25 mouse cellular contexts compared by ENCODE assay signal in the genomic region with DNA sequence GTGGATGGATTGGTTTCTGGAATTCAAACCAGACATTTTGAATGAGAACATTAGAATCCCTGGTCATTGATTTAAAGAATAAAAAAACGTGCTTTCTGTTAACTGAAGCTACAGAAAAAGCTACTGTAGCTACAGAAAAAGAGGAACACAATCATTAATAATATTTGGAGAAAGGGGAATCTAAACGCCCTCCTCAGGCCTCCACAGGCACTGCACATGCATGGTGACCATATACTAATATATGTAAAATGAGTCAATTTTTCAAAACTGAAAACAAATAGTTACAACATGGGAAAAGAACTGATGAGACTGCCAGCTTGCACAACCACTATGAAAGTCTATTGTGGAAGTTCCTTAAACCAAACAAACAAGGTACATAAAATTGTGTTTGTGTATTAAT. TPM values are rescaled to one million over a fixed set of nuclear protein-coding genes. Genes with fewer than 3 reads are reported as not detected.
DNase-seq lines count a peak whose midpoint lies in the region; ATAC-seq and TF ChIP-seq lines count a peak whose summit lies in the region.
"Had no signal": no experiment of that assay in that cellular context is flagged by ENCODE, and none has a peak within 500 bp of the region (broad histone marks: within the 10 kb centered on the region; RNA-seq: fewer than 3 reads in every experiment).

No protein-coding gene starts in this region.

- no peak overlapping the region for H3K9ac ChIP-seq in liver, postnatal 0 days (replicated peaks)
- H3K9ac ChIP-seq in stomach, postnatal 0 days (ENCODE audit: low read length) = no peak overlapping the region
- H3K9ac ChIP-seq: embryonic facial prominence, embryonic 15.5 days; forebrain, embryonic 15.5 days; heart, embryonic 15.5 days; kidney, embryonic 15.5 days; liver, embryonic 12.5 days; lung, embryonic 14.5 days had no signal

- 51% methylated on average over 2 of the region's 2 CpGs for WGBS in liver, postnatal 0 days (ENCODE audit: insufficient replicate concordance)
- 70% methylated on average over 2 of the region's 2 CpGs for whole genome bisulfite sequencing in stomach, postnatal 0 days

- H3K4me3 ChIP-seq in gastrocnemius, adult 2 months = no peak overlapping the region
- H3K4me3 ChIP-seq in liver, postnatal 0 days (ENCODE audit: low read depth, low read length) = no peak overlapping the region
- H3K4me3 ChIP-seq in stomach, postnatal 0 days (ENCODE audit: low read depth, low read length) = no peak overlapping the region
- H3K4me3 ChIP-seq: embryonic facial prominence, embryonic 15.5 days; forebrain, embryonic 15.5 days; heart, embryonic 15.5 days; kidney, embryonic 15.5 days; liver, embryonic 12.5 days had no signal

- H3K9me3 ChIP-seq in liver, postnatal 0 days (ENCODE audit: low read length) = no peaks in the 10 kb centered on the region
- H3K9me3 ChIP-seq in stomach, postnatal 0 days (ENCODE audit: control insufficient read depth, low read length) = no peaks in the 10 kb centered on the region
- H3K9me3 ChIP-seq: embryonic facial prominence, embryonic 15.5 days; forebrain, embryonic 15.5 days; heart, embryonic 15.5 days; kidney, embryonic 15.5 days; liver, embryonic 12.5 days had no signal

- TF ChIP-seq EP300 in liver, postnatal 0 days (IDR thresholded peaks at IDR 0.05; ENCODE audit: low read depth) = no peak
- TF ChIP-seq EP300 in stomach, postnatal 0 days (optimal IDR thresholded peaks at IDR 0.05) = no peak

- no peak overlapping the region for H3K4me2 ChIP-seq in liver, postnatal 0 days (ENCODE audit: low read depth, low read length)
- H3K4me2 ChIP-seq in stomach, postnatal 0 days (replicated peaks; ENCODE audit: low read depth) = no peak overlapping the region
- H3K4me2 ChIP-seq: embryonic facial prominence, embryonic 15.5 days; forebrain, embryonic 15.5 days; heart, embryonic 15.5 days; kidney, embryonic 15.5 days; liver, embryonic 12.5 days; lung, embryonic 14.5 days; midbrain, embryonic 11.5 days had no signal

- ATAC-seq in liver, postnatal 0 days = no peak
- ATAC-seq in granulocyte monocyte progenitor cell, adult 5-6 weeks (replicated peaks; ENCODE audit: poor library complexity, severe bottlenecking) = peak; percentile 83
- ATAC-seq in stomach, postnatal 0 days (ENCODE audit: low FRiP score, low TSS enrichment) = no peak
- ATAC-seq: CD4-positive, CD25-positive, alpha-beta regulatory T cell, adult 4 months; forebrain, embryonic 15.5 days; hindbrain, embryonic 16.5 days; intestine, embryonic 16.5 days; liver, embryonic 12.5 days had no signal

- no peaks in the 10 kb centered on the region for H3K27me3 ChIP-seq in liver, postnatal 0 days (ENCODE audit: insufficient read depth, low read length)
- H3K27me3 ChIP-seq in stomach, postnatal 0 days (ENCODE audit: control insufficient read depth, insufficient read depth, low read length) = no peaks in the 10 kb centered on the region
- H3K27me3 ChIP-seq: embryonic facial prominence, embryonic 15.5 days; forebrain, embryonic 15.5 days; heart, embryonic 15.5 days; kidney, embryonic 15.5 days; liver, embryonic 12.5 days had no signal

- no peak overlapping the region for H3K27ac ChIP-seq in gastrocnemius, adult 2 months
- H3K27ac ChIP-seq in liver, postnatal 0 days (ENCODE audit: low read depth) = no peak overlapping the region
- H3K27ac ChIP-seq in stomach, postnatal 0 days (replicated peaks) = no peak overlapping the region
- H3K27ac ChIP-seq: embryonic facial prominence, embryonic 15.5 days; forebrain, embryonic 15.5 days; heart, embryonic 15.5 days; kidney, embryonic 15.5 days; liver, embryonic 12.5 days had no signal

- no peak for DNase-seq in gastrocnemius, adult 2 months
- DNase-seq in gastrocnemius, adult 18-20 months (ENCODE audit: low spot score) = no peak
- DNase-seq in liver, postnatal 0 days = no peak
- DNase-seq in liver = no peak
- no peak for DNase-seq in stomach, postnatal 0 days (ENCODE audit: low spot score)
- no peak for DNase-seq in layer of hippocampus, postnatal 36 days
- DNase-seq in heart, postnatal 10 days = no peak
- DNase-seq: adrenal gland, postnatal 10 days; cerebellum, adult 9-10 months; gastrocnemius, postnatal 36 days; kidney, postnatal 36 days; layer of hippocampus, adult 9-11 months; lung, embryonic 14.5 days; lung, postnatal 4 days; right cerebral cortex, postnatal 14 days had no signal

- no peaks in the 10 kb centered on the region for H3K4me1 ChIP-seq in liver, postnatal 0 days (ENCODE audit: insufficient read depth)
- H3K4me1 ChIP-seq in stomach, postnatal 0 days (replicated peaks; ENCODE audit: control insufficient read depth, insufficient read depth) = no peaks in the 10 kb centered on the region
- H3K4me1 ChIP-seq: embryonic facial prominence, embryonic 15.5 days; kidney, embryonic 15.5 days; liver, embryonic 12.5 days had no signal

- TF ChIP-seq CTCF in gastrocnemius, adult 2 months (IDR thresholded peaks at IDR 0.05) = peak; percentile 20; the same call in 1 of the 2 replicates
- TF ChIP-seq CTCF in liver, postnatal 0 days (IDR thresholded peaks at IDR 0.05; ENCODE audit: low read depth) = peak; percentile 19; the same call in 1 of the 2 replicates
- peak; percentile 28 for TF ChIP-seq CTCF in stomach, postnatal 0 days (IDR thresholded peaks at IDR 0.05; ENCODE audit: low read depth)

- intact Hi-C loops in gastrocnemius, adult 2 months (cut with DNase I) = no loop called here
- intact Hi-C loops in heart, postnatal 10 days (cut with DNase I) = no loop called here

- H3K36me3 ChIP-seq in liver, postnatal 0 days (replicated peaks; ENCODE audit: insufficient read depth, low read length) = no peaks in the 10 kb centered on the region
- H3K36me3 ChIP-seq in stomach, postnatal 0 days (ENCODE audit: control insufficient read depth, insufficient read depth, low read length) = no peaks in the 10 kb centered on the region
- H3K36me3 ChIP-seq: embryonic facial prominence, embryonic 15.5 days; heart, embryonic 15.5 days; kidney, embryonic 15.5 days; liver, embryonic 12.5 days had no signal

RNA-seq across cellular contexts. Expression of a gene that starts 21.3 kb away (rescaled TPM):
- total RNA-seq in gastrocnemius, adult 2 months (2021) = 10 to 100 TPM in 1 of 2 experiments, 1 to 10 TPM in 1; 9.1 to 11.0 TPM
- total RNA-seq in gastrocnemius, adult 18-20 months (2021) = 10 to 100 TPM in 1 of 2 experiments, 1 to 10 TPM in 1; 7.8 to 12.2 TPM
- 0.54 and 0.56 TPM in 2 replicates for polyA plus RNA-seq in liver, postnatal 0 days (2015; fragmentation: Nextera tagmentation; extraction: Ambion mirVana)
- 28.1 and 36.3 TPM in 2 replicates for total RNA-seq in granulocyte monocyte progenitor cell, adult 5-6 weeks (2014; fragmentation: Nextera tagmentation)
- total RNA-seq in granulocyte monocyte progenitor cell, adult 5-6 weeks (2017) = 36.7 and 47.1 TPM in 2 replicates
- polyA plus RNA-seq in stomach, postnatal 0 days (2015; fragmentation: Nextera tagmentation; extraction: Ambion mirVana) = 1.9 and 2.1 TPM in 2 replicates
- 100 to 1,000 TPM; 239 TPM for total RNA-seq in layer of hippocampus, postnatal 36 days (2021)
- total RNA-seq in heart, postnatal 10 days (2021) = 10 to 100 TPM; 30.6 to 33.9 TPM

Comparison
In these comparisons a context has a peak if more than half of its experiments do, and no peak if none do; other contexts are left out.
1. RNA of a gene that starts 21.3 kb away (total RNA-seq): 239 TPM in layer of hippocampus, postnatal 36 days; 28.1 to 47.1 TPM in granulocyte monocyte progenitor cell, adult 5-6 weeks, 30.6 to 33.9 TPM in heart, postnatal 10 days, 7.8 to 12.2 TPM in gastrocnemius, adult 18-20 months and 9.1 to 11.0 TPM in gastrocnemius, adult 2 months; every median in the first group is over 4 times any median in the second.
2. Peak in every context shown above with its lines, with median percentiles within 50 percentile points of each other: CTCF ChIP-seq.